Mouse (Mus musculus) lung, embryonic 14.5 days (tissue): ENCODE results near the gene Tomm6. TPM values are rescaled to one million over a fixed set of nuclear protein-coding genes. Genes with fewer than 3 reads are reported as not detected.
A peak's percentile ranks its signal among the peaks of the same experiment; 100 is the strongest.
"Not testable (repeated sequence)": the region's sequence is repeated elsewhere in the genome, so short reads cannot be mapped to it uniquely, and the experiment has no call there.

Source experiments
- ATAC-seq: fragments of 200-750 bp; cut with Nextera tagmentation; 2 replicates; pipeline ENCODE4 v1.8.0; 2017; ENCODE audit warnings: mild to moderate bottlenecking, moderate TSS enrichment, moderate library complexity; ENCODE audit not compliant: insufficient read depth
- DNase-seq: peaks from one replicate; pipeline ENCODE4 v3.0.0-alpha.2; 2015
- H3K27ac ChIP-seq: fragments of 300-500 bp; sonication (generic); 2 replicates; pipeline ENCODE4 v1.5.1; 2014; ENCODE audit warnings: low read depth, mild to moderate bottlenecking, moderate library complexity
- H3K27me3 ChIP-seq: fragments of 300-500 bp; sonication (generic); 2 replicates; pipeline ENCODE4 v1.6.1; 2014; ENCODE audit warnings: low read length, control low read depth; ENCODE audit not compliant: insufficient read depth
- H3K36me3 ChIP-seq: fragments of 300-500 bp; sonication (generic); 2 replicates; pipeline ENCODE4 v1.6.1; 2014; ENCODE audit warnings: control low read depth; ENCODE audit not compliant: insufficient read depth
- H3K4me1 ChIP-seq: fragments of 300-500 bp; sonication (generic); 2 replicates; pipeline ENCODE4 v1.6.1; 2014; ENCODE audit warnings: antibody characterized with exemption, control low read depth; ENCODE audit not compliant: insufficient read depth
- H3K4me2 ChIP-seq: fragments of 300-500 bp; sonication (generic); 2 replicates; pipeline ENCODE4 v1.6.1; 2014; ENCODE audit warnings: mild to moderate bottlenecking
- H3K4me3 ChIP-seq: fragments of 300-500 bp; sonication (generic); 2 replicates; pipeline ENCODE4 v1.5.1; 2014; ENCODE audit warnings: low read depth, low read length
- H3K9ac ChIP-seq: fragments of 300-500 bp; sonication (generic); 2 replicates; pipeline ENCODE4 v1.6.1; 2014
- H3K9me3 ChIP-seq: fragments of 300-500 bp; sonication (generic); 2 replicates; pipeline ENCODE4 v1.6.1; 2016; ENCODE audit warnings: low read depth, low read length, control low read depth
- CTCF ChIP-seq: IDR thresholded peaks from 2 replicates; pipeline ENCODE4 v1.5.1; 2016; ENCODE audit warnings: antibody characterized with exemption, low read depth
- WGBS: fragments of 180-500 bp; shearing (Covaris S2); extraction: QIAGEN DNeasy Blood & Tissue Kit; methylation state at CpG from one replicate; pipeline ENCODE4 v1.1.7; 2014; 5-methylcytosine and 5-hydroxymethylcytosine counted together
- polyA plus RNA-seq: library from polyadenylated mRNA; unstranded; fragments of >200 nt; fragmentation: Nextera tagmentation; extraction: Ambion mirVana; gene quantifications from 2 replicates; pipeline ENCODE4 v1.2.1, GENCODE M21; 2014

Gene Tomm6
- polyA plus RNA-seq, 1 experiment from 2014 or later = 434 TPM

DNA sequence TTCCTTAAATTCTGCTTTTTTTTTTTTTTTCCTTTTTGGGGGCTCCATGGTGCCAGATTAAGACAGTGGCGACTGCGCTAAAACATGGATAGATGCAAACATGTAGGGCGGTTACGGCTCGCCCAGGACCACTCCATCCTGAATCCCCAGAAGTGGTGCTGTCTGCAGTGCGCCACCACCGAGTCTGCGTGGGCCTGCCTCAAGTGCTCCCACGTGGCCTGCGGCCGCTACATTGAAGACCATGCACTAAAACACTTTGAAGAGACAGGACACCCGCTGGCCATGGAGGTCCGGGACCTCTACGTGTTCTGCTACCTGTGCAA is 16.2 kb downstream of the Tomm6 start:
- WGBS = 14% methylated on average over 14 of the region's 14 CpGs
- peak overlapping the region; percentile 37 for H3K4me3 ChIP-seq
- DNase-seq (peak; percentile 28), ATAC-seq (peak; percentile 60)
- H3K36me3 ChIP-seq = 0 out of 2 replicates have a peak, but pooled peaks cover 6% of the 10 kb centered on the region
- H3K27ac ChIP-seq = no peak overlapping the region
- no peaks in the 10 kb centered on the region for H3K27me3 ChIP-seq
- no peaks in the 10 kb centered on the region for H3K9me3 ChIP-seq
- H3K4me2 ChIP-seq = peak overlapping the region; percentile 89
- TF ChIP-seq CTCF = no peak
- H3K9ac ChIP-seq = peak overlapping the region; percentile 50
- H3K4me1 ChIP-seq = peaks cover 3% of the 10 kb centered on the region; the same call in 1 of the 2 replicates

DNA sequence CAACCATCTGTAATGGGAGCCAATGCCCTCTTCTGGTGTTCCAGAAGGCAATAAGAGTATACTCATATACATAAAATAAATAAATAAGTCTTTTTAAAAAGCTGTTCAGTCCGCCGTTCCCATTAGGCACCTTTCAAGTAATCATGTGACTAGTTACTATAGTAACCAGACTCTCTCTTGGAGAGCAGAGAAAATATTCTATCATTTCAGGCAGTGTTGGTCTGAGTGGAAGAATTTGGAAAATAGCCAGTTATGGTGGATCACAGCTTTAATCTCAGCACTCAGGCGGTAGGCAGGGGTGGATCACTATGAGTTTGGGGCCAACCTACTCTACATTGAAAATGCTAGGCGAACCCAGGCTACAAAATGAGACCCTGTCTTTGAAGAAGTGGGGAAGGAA is 19.0 kb downstream of the Tomm6 start:
- DNase-seq (peak; percentile 53), ATAC-seq (no peak)
- H3K9ac ChIP-seq = no peak overlapping the region
- no peak for TF ChIP-seq CTCF
- H3K27ac ChIP-seq = no peak overlapping the region
- H3K9me3 ChIP-seq = no peaks in the 10 kb centered on the region
- H3K27me3 ChIP-seq = no peaks in the 10 kb centered on the region
- no peaks in the 10 kb centered on the region for H3K36me3 ChIP-seq
- H3K4me2 ChIP-seq = no peak overlapping the region
- peaks cover 3% of the 10 kb centered on the region; the same call in 1 of the 2 replicates for H3K4me1 ChIP-seq
- H3K4me3 ChIP-seq = no peak overlapping the region
- WGBS = 45% methylated on average over 4 of the region's 4 CpGs

DNA sequence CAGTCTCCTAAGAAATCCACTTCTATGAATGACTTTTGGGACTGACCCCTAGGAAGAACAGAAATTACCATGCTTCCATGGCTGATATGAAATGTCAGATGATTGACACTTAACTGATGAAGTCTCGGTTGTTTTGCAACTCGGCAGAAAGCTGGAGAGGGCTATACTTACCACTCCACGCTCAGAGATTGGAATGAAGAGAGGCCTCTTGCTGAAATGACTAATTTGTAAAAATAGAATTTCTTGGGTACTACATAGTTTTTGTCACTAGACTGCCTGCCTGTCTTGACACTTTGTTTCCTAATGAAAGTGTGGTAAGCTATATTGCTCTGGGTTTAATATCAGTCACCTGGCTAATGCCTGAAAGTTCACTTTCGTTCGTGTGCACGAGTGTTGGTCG is 23.7 kb downstream of the Tomm6 start:
- no peak for DNase-seq
- Histone ChIP-seq H3K4me1 (no peaks in the 10 kb centered on the region), H3K9ac (no peak overlapping the region), H3K27me3 (no peaks in the 10 kb centered on the region), H3K9me3 (no peaks in the 10 kb centered on the region), H3K27ac (no peak overlapping the region), H3K4me3 (no peak overlapping the region), H3K4me2 (no peak overlapping the region), H3K36me3 (no peaks in the 10 kb centered on the region)
- ATAC-seq = no peak
- WGBS = 82% methylated on average over 7 of the region's 7 CpGs
- no peak for TF ChIP-seq CTCF

DNA sequence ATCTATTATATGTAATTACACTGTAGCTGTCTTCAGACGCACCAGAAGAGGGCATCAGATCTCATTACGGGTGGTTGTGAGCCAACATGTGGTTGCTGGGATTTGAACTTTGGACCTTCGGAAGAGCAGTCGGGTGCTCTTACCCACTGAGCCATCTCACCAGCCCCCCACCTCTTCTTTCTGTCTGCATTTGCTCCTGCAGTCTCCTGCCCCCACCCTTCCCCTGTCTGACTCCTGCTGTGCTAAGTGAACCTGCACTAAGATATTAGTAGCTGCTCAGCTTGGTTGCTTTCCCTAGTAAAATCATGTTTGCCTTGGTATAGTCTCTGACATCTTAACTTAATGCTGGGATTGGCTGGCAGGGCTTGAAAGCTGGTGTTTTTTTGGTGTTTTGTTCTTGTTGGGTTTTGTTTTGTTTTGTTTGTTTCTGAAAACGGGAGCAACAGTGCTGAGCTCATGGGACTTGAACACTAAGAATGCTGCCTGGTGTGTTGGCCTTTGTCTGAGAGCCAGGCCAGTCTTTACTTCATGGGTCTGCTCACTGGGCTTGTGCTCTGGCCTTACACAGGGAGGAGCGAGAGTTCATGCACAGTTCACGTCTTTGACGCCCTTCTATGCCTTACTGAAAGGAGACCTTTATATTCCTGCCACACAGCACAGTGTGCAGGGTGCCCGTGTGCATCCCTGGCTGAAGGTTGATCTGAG is 25.0 kb downstream of the Tomm6 start:
- no peaks in the 10 kb centered on the region for H3K4me1 ChIP-seq
- ATAC-seq (no peak), DNase-seq (no peak)
- H3K4me3 ChIP-seq = no peak overlapping the region
- H3K9ac ChIP-seq = no peak overlapping the region
- no peak overlapping the region for H3K27ac ChIP-seq
- no peaks in the 10 kb centered on the region for H3K9me3 ChIP-seq
- no peaks in the 10 kb centered on the region for H3K36me3 ChIP-seq
- TF ChIP-seq CTCF = no peak
- WGBS = 58% methylated on average over 9 of the region's 9 CpGs
- no peak overlapping the region for H3K4me2 ChIP-seq
- H3K27me3 ChIP-seq = no peaks in the 10 kb centered on the region

DNA sequence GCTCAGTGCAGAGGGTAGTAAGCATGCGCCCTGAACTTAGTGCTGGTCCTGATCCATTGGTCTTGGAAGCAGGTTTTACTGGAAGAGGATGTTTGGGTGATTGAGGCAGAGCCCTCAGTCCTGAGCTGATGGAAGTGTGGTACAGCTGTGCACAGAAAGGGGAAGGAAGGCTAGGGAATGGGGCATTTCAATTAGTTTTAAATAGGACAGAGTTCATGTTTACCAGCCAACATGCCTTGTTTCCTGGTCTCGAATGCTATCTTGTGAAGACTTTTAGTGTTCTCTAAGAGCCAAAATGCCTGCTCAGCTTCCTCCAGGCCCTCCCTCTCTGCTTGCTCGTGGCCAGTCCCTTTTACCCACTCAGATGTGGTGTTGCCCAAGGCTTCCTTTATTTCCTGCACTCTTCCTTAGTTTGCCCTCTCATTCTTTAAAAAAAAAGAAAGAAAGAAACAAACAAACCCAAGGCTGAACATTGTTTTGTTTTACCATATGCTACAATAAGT is 29.4 kb downstream of the Tomm6 start:
- H3K4me2 ChIP-seq = no peak overlapping the region
- 81% methylated on average over 3 of the region's 3 CpGs for WGBS

DNA sequence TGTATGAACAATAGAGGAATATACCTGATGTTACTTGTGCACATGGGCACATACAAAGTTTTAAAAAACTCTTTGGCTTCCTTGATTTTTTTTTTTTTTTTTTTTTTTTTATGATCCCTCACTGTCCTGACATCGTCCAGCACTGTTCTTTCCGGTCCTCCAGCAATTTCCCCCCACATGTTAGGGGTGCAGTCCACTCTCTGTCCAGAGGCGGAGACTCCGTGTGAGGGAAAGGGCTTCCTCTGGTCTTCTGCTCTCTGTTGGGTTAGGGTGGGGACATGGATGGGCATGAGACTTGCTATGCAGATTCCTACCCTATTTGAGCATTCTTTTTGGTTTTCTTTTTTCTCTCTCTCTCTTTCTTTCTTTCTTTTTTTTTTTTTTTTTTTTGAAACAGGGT is 30.3 kb downstream of the Tomm6 start:
- 81% methylated on average over 4 of the region's 4 CpGs for WGBS
- Histone ChIP-seq H3K9ac (no peak overlapping the region), H3K27me3 (no peaks in the 10 kb centered on the region), H3K4me1 (no peaks in the 10 kb centered on the region), H3K4me3 (no peak overlapping the region), H3K27ac (no peak overlapping the region), H3K4me2 (no peak overlapping the region), H3K9me3 (no peaks in the 10 kb centered on the region), H3K36me3 (0 out of 2 replicates have a peak, but pooled peaks cover 4% of the 10 kb centered on the region)
- 0 out of 2 replicates have a peak, but pooled peaks have one; percentile 14 for TF ChIP-seq CTCF
- DNase-seq = no peak
- ATAC-seq = no peak

More for the DNA sequence above, 29.4 kb downstream of the Tomm6 start:
- Histone ChIP-seq H3K4me3 (no peak overlapping the region), H3K9me3 (no peaks in the 10 kb centered on the region), H3K9ac (no peak overlapping the region), H3K27ac (no peak overlapping the region), H3K4me1 (no peaks in the 10 kb centered on the region), H3K36me3 (no peaks in the 10 kb centered on the region), H3K27me3 (no peaks in the 10 kb centered on the region)
- no peak for DNase-seq
- no peak for TF ChIP-seq CTCF
- ATAC-seq = no peak

DNA sequence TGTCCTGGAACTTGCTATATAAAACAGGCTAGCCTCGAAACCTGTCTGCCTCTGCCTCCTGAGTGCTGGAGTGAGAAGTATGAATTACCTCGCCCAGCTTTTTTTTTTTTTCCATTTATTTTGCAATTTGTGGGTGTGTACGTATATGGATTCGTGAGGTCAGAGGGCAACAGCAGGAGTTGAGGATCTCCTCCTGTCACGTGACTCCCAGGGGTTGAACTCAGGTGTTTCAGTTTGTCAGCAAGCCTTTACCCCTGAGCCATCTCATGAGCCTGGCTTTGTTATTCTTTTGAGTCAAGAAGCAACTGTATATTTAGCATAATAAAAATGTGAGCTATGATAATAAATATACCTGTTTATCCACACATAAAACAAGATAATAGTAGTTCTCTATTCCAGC is 32.5 kb downstream of the Tomm6 start:
- ATAC-seq (no peak), DNase-seq (no peak)
- Histone ChIP-seq H3K4me2 (no peak overlapping the region), H3K36me3 (0 out of 2 replicates have a peak, but pooled peaks cover 4% of the 10 kb centered on the region), H3K4me1 (no peaks in the 10 kb centered on the region), H3K9me3 (no peaks in the 10 kb centered on the region), H3K27ac (no peak overlapping the region), H3K9ac (no peak overlapping the region), H3K4me3 (no peak overlapping the region), H3K27me3 (no peaks in the 10 kb centered on the region)
- no peak for TF ChIP-seq CTCF
- 72% methylated on average over 5 of the region's 5 CpGs for WGBS

DNA sequence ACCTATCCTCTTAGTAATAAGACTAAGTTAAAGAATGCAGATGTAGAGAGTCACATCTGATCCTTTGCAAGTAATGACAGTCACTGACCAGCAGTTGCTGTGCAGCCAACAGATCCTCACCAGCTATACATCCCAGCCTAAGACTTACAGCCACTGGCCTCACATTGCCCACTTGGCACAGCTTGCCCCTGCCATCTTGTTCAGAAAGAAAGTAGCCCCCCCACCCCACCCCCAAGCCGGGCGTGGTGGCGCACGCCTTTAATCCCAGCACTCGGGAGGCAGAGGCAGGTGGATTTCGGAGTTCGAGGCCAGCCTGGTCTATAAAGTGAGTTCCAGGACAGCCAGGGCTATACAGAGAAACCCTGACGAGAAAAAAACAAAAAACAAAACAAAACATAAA is 33.8 kb downstream of the Tomm6 start:
- H3K27ac ChIP-seq, H3K9ac ChIP-seq, H3K9me3 ChIP-seq, DNase-seq, H3K27me3 ChIP-seq, ATAC-seq, H3K4me1 ChIP-seq, H3K4me2 ChIP-seq, H3K36me3 ChIP-seq, H3K4me3 ChIP-seq: not testable (repeated sequence)
- WGBS = 92% methylated on average over 8 of the region's 8 CpGs
